Mouse (Mus musculus) T-helper 2 cell (primary cell): Measurements from ENCODE around the gene Spock2.
"Not testable (repeated sequence)": the region's sequence is repeated elsewhere in the genome, so short reads cannot be mapped to it uniquely, and the experiment has no call there.

Experiments used
- in situ Hi-C: fragments of 300-600 bp; cut with MboI, MseI; formaldehyde crosslinking; loops from one replicate; pipeline ENCODE4 v1.15.1; 2025; ENCODE audit warnings: high pct_unique_total_duplicates

The Spock2 gene

DNA sequence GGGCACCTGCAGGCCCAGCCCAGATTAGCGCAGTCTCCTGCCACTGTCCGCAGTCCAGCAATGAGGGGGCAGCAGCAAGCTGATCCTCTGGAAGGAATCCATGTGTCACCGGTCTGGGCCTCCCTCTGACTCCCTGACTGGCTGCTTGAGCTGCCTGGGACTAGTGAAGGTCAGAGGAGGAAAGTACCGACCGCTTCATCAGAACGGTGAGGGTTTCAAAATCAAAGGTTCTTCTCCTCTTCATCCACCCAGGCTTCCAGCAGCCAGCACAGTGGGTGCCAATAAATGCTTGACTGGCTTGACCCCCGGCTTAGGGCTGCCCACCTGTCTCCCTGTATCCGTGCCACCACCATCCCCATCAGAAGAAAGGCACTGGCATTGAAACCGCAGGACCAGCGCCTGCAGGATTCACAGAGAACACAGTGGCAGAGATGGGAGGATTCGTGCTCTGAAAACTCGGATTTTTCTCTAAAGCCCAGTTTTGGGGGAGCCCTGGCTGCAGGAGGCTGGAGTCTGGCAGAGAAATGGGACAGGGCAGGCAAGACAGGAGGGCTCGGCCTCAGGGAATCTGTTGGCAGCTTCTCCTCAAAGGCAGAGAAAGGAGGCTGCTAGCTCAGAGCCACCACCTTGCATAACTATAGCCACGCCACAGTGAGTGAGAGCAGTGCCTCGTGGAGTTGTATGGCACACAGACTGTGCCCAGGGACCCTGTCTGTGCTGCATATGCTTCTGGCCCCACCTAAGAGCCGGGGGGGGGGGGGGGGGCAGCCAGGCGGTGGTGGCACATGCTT is 2.5 kb downstream of the Spock2 start:
- in situ Hi-C loops = no loop called here

DNA sequence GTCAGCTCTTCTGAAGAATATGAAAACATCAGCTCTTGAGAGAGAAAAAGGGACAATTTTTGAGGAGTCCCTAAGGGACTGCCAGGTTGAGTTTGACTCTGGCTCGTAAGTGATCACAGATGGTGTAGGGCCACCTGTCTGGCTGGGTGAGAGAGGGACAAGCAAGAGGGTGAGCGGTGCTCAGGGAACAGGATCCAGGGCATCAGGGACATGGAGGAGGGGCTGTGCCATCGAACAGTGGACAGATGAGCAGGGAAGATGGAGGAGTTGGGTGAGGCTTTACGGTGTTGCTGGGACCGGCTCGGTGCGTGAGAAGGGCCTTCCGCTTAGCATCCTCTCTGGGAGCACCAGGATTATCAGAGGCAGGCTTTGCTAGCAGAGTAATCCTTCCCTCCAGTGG is 3.3 kb downstream of the Spock2 start:
- in situ Hi-C loops = no loop called here

DNA sequence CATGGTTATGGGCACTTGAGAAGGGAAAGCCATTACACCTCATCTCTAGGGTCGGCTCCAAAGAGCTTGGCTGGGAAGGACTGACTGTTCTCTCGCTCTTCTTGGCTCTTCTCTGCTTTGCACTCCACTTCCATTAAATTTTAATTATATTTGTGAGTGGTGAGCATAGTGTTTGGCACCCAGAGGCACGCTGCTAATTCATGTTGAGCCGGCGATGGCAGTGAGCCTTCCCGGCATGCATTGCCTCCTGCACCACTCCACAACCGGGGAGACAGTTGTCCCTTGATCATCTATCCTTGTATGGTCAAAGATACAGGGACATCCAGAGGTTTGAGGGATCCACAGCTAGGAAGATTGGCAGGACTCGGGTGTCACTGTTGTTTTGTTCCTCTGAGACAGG is 4.0 kb downstream of the Spock2 start:
- in situ Hi-C loops = loop anchor here (10.0 kb wide), 1 partner anchor 65 kb away; no protein-coding TSS in a partner anchor

GRCm38 (mm10) chr10:60110908-60111475 is 5.0 kb downstream of the Spock2 start:
- in situ Hi-C loops = loop anchor here (10.0 kb wide), 1 partner anchor 64 kb away; no protein-coding TSS in a partner anchor

DNA sequence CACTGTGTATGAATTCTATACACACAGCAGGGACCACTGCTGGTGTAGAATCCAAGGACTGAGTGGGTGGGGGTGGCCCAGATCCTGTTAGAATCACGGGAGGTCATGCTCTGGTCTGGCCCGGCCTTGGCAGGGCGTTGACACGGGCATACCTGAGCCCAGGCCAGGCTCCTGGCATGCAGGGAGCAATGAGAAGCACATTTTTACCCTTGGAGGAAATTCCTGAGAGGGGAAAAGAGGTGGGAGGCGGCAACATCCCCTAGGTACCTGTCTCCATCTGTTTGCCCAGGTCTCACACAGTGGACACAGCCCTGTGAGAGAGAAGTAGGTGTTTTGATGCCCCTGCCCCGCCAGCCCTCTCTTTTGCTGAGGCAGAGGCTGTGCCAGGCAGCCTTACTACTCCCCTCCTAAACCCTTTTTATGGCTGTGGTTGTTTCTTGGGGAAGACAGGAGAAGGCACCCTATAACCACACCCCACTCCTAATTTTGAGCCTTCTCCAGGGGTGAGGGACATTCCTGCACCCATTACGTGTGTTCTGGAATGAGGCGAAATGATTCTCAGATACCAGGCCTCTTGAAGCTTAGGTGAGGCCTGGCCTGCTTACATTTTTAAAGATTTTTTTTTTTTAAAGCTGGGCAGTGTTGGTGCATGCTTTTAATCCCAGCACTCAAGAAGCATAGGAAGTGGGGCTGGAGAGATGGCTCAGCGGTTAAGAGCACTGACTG is 8.1 kb downstream of the Spock2 start:
- in situ Hi-C loops = loop anchor here (10.0 kb wide), 1 partner anchor 61 kb away; no protein-coding TSS in a partner anchor

GRCm38 (mm10) chr10:60115345-60116185 is 9.5 kb downstream of the Spock2 start:
- in situ Hi-C loops = loop anchor here (10.0 kb wide), 1 partner anchor 59 kb away; no protein-coding TSS in a partner anchor

GRCm38 (mm10) chr10:60116997-60117396 is 11.0 kb downstream of the Spock2 start:
- in situ Hi-C loops = loop anchor here (10.0 kb wide), 1 partner anchor 58 kb away; no protein-coding TSS in a partner anchor

DNA sequence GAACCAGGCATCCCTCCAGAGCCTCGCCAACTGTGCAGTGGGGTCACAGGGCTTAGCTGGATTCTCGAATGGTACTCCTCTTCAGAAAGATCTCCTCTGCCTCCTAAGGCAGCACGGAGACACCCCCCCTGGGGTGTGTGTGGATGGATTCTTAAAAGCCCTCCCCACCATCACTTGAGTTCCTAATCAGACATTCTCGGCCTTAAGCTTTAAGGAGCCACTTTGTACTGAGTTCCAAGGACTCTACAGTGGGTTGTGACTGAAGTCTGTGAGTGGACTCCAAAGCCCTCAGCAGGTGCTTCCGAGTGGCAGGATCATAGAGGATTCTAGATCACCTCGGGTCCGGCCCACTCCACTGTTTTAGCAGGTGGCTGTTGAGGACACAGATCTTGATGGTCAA is 12.4 kb downstream of the Spock2 start:
- in situ Hi-C loops = loop anchor here (10.0 kb wide), 1 partner anchor 56 kb away; no protein-coding TSS in a partner anchor

DNA sequence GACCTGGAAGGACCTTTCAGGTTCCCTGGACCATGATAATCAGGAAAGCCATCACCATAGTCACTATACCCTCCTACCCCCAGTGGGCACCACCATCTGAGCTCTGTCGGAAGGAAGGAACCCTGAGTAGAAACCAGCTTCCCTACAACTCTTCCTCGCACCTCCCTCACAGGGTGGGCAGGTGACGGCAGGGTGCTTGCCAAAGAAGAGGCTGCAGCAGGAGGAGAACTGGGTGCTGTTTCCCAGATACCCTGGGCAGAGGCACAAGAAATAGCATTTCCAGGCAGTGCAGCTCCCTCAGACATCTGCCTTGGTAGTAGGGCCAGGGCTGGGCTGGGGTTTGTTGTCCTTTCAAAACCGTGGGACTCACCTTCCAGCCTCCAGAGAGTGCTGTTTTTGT is 14.6 kb downstream of the Spock2 start:
- in situ Hi-C loops = no loop called here

GRCm38 (mm10) chr10:60124078-60124477 is 18.1 kb downstream of the Spock2 start:
- in situ Hi-C loops = no loop called here

GRCm38 (mm10) chr10:60125529-60126327 is 19.7 kb downstream of the Spock2 start:
- in situ Hi-C loops = no loop called here

DNA sequence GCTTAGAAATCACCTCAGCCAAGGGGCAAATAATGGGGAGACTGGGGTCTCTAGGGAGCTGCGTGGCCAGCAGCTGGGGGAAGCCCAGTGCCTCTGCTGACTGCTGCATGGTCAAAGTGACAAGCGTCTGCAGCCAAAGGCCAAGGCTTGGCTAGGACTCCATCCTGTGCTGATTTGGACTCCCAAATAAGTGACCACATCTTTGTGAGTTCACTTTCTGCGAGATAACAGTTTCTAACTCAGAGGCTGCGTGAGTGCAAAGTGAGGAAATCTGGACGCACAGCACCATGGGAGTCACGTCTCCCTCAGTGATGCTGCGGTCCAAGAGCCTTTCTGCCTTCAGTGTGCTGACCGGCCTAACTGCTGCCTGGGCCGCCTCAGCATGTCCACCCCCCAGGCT is 22.3 kb downstream of the Spock2 start:
- in situ Hi-C loops = no loop called here

GRCm38 (mm10) chr10:60130504-60130903 is 24.5 kb downstream of the Spock2 start:
- in situ Hi-C loops = no loop called here

DNA sequence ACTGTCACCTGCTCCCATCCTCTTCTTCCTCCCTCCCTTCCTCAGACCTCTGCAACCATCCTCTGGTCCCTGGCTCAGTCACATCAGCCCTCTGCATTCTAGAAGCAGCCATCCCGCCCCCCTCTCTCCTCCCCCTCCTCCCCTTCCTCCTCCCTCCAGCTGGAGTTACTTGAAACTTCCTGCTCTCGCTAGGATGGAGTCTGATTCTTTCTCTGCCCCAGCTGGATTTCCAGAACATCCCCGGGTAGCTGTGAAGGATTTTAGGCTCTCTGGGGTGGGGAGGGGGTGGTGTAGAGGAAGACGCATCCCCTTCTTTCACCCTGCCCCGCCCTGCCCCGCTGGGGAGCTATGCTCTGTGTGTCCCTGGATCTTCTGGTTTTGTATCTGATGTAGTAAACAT is 27.5 kb downstream of the Spock2 start:
- in situ Hi-C loops = no loop called here

- in situ Hi-C loops = no loop called here
Measured at GRCm38 (mm10) chr10:60134201-60134600, 28.2 kb downstream of the Spock2 start.

DNA sequence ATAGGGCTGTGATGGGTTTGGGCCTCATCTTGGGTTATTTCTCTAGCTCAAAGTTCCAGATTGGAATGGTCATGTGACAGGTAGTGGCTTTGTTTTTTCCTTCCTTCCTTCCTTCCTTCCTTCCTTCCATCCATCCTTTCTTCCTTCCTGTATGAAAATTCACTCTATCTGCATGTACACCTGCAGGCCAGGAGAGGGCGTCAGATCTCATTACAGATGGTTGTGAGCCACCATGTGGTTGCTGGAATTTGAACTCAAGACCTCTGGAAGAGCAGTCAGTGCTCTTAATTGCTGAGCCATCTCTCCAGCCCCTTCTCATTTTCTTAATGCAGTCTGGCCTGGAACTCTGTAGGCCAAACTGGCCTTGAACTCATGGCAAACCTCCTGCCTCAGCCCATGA is 30.0 kb downstream of the Spock2 start:
- in situ Hi-C loops = not testable (repeated sequence)

- in situ Hi-C loops = no loop called here
Measured at GRCm38 (mm10) chr10:60136935-60137334, 30.9 kb downstream of the Spock2 start.

DNA sequence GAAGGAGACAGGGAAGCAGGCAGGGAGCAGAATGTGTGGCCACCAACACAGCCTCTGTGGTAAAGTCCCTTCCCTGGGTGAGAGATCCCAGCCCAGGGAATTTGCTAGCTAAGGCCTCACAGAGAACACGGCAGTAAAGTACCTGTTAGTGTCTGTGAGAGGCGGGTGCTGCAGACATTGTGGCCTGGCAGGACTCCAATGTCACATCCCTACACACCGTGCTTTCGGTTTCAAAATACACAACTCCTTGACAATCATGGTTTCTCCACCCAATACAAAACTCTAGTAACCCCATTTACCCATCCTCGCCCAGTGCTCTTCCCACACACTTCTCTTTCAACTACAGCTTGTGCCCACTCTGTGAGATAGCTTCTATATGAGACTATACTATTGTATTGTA is 32.7 kb downstream of the Spock2 start:
- in situ Hi-C loops = no loop called here

GRCm38 (mm10) chr10:60140751-60141150 is 34.7 kb downstream of the Spock2 start:
- in situ Hi-C loops = no loop called here

- in situ Hi-C loops = no loop called here
Measured at GRCm38 (mm10) chr10:60141656-60142160, 35.7 kb downstream of the Spock2 start.
